Mouse (Mus musculus) frontal cortex, postnatal 10 days (tissue): ENCODE data around the gene Scn2b.

Source experiments
- DNase-seq, 2 experiments: peaks; one replicate each; pipeline ENCODE4 v3.0.0; 2022; ENCODE audit warnings: low spot score in 2 of 2, mixed read lengths in 1 of 2

Scn2b gene

GRCm38 (mm10) chr9:45119954-45120530 is 2.5 kb downstream of the Scn2b start:
- no peak for DNase-seq

- no peak for DNase-seq
Measured at GRCm38 (mm10) chr9:45120567-45120966, 3.0 kb downstream of the Scn2b start.

GRCm38 (mm10) chr9:45121001-45121400 is 3.4 kb downstream of the Scn2b start:
- DNase-seq, result no peak

GRCm38 (mm10) chr9:45121769-45122168 is 4.2 kb downstream of the Scn2b start:
- peak; percentile 56 to 77 for DNase-seq

DNA sequence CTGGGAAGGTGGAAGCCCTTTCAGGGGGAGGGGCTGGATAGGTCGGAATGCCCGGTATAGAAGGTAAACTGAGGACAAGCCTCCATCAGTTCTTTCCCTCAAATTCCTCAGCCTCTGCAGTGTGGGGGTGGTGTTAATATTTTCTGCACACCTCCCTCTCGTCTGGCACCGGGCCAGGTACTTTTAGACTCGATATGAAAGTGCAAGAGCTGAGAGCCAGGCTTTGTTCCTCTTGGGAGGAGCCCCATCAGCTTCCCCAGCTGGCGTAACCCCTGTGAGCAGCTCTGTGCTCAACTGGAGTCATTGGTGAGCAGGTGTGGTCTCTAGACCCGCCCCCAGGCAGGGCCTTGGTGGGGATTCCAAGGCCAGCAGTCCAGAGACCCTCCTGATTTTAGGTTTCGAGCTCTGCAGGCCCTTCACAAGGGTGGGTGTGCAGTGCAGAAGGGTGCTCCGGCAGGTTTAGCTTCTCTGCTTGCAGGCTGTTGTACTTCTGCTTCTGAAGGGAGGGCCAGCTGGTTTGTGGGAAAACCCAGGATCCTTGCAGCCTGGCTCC is 4.7 kb downstream of the Scn2b start:
- DNase-seq, result peak; percentile 47 to 72

DNA sequence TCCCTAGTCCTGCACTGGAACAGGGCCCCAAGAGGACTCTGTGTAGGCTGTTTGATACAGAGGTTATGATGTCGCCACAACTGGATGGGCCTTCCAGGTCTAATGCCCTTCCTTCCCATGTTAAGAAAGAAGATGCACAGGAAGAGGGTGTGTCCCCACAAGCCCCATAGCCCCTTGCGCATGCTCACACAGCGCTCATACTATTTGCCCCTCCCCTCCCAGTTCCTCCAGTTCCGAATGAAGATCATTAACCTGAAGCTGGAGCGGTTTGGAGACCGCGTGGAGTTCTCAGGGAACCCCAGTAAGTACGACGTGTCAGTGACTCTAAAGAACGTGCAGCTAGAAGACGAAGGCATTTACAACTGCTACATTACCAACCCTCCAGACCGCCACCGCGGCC is 7.6 kb downstream of the Scn2b start:
- no peak for DNase-seq

- DNase-seq, result no peak
Measured at GRCm38 (mm10) chr9:45126941-45127340, 9.4 kb downstream of the Scn2b start.

- no peak for DNase-seq
Measured at GRCm38 (mm10) chr9:45130119-45130518, 12.5 kb downstream of the Scn2b start.

- DNase-seq, result no peak
Measured at GRCm38 (mm10) chr9:45133484-45134310, 16.1 kb downstream of the Scn2b start.

GRCm38 (mm10) chr9:45136442-45137169 is 19.0 kb downstream of the Scn2b start:
- DNase-seq, result no peak

- DNase-seq, result peak in 1 of 2 experiments; percentile 24
Measured at GRCm38 (mm10) chr9:45138191-45139032, 20.8 kb downstream of the Scn2b start, which contains the start of gene Scn4b. Gene Scn4b, plus strand, starts transcription at chr9:45138395.

DNA sequence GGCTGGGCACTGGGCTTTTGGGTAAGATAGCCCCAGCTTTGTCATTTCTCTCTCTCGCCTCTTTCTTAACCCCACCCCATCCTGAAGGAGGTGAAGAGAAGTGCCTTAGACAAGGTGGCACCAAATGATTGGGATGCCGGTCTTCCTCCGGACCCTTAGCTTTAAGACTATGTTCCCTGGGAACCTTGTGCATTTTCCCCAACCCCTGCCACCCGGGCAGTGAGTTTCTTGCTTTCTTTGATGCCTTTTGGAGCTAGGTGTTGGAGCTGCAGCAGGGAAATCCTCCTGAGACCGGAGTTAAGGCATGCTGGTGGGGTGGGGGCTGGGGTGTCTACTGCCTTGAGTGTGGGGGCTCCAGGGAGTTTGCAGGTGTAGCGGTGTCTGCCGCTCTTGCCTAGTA is 21.5 kb downstream of the Scn2b start:
- DNase-seq, result no peak

DNA sequence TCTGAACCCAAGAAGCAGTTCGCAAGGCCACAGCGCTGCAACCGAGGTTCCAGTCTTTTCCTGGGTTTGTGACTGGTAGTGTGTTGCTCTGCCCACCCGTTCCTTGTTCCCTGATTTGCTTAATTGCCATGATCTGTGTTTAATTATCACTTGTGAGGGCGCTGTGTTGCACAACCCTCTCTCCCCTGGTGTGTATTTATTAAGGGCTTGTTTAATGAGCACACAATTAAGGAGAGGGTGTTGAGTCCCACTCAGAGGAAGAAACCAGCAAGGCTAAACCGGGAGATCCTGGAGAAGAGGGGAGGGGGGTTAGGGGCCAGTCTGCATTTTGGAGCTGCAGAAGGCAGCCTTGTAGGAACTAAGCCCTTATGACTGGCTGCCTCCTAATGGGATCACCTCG is 23.4 kb downstream of the Scn2b start:
- no peak for DNase-seq

GRCm38 (mm10) chr9:45142686-45143085 is 25.1 kb downstream of the Scn2b start:
- no peak for DNase-seq

DNA sequence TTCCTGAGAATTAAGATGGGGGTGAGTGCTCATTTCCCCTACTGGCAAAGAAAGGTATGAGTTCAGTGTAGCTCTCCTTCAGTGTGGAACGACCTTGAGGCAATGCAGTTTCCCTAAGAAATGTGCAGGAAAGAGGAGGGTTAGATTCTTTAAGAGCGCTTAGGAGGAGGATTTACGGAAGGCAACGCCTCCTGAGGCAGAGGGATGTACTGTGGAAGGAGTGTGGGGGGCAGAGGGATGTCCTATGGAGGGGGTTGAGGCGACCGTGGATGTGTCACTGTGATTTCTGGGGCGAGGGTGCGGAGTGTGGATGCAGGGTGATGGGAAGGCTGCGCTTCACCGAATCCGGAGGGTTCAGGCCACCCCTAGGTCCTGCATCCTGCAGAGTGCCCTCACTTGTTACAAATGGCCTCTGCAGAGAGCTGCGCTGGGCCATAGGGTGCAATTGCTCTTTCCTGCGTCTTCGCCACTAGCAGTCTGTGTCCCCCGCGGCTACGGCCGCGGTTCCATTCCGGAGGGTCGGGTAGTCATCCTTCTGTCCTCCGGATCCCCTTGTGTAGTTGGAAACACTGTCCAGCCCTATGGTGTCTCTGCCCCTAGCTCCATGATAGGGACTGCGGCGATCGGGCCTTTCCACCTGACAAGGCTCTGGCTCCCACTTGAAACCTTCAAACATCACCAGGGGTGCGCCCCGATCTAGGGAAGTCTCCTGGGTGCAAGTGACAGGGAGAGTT is 28.1 kb downstream of the Scn2b start:
- peak in 1 of 2 experiments; percentile 22 for DNase-seq

DNA sequence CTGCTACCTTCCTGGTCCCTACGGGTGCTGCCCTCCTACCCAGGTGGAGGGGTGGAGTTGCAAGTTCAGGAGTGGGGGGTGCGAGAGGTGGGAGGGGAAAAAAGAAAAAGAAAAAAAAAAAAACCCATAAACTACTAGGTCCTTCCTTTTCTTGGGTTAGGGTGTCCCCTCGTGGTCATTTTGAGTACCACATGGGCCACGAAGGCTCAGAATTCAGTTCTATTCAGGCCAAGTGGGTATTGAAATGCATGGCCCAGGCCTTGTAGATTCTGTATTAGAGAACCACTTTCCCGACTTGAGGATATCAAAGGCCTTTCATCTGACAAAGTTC is 28.6 kb downstream of the Scn2b start:
- DNase-seq, result peak; percentile 51 to 76

DNA sequence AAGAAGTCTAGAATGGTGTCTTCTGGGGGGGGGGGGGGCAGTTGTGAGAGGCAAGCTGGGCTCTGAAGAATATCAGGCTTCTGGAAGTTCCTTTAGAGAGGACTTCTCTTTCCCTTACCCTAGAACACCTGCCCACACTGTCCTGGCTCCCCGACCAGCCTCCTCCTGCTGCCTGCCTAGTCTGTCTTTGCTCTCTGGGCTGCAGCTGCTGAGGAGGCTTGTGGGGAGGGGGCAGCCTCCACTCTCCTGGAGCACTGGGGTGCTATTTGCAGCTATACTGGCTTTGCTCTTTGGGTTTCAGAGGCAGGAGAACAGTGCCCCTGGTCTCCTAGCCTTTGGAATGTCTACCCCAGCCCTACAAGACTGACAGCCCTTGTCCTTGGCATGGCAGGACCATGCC is 33.4 kb downstream of the Scn2b start:
- DNase-seq, result no peak

DNA sequence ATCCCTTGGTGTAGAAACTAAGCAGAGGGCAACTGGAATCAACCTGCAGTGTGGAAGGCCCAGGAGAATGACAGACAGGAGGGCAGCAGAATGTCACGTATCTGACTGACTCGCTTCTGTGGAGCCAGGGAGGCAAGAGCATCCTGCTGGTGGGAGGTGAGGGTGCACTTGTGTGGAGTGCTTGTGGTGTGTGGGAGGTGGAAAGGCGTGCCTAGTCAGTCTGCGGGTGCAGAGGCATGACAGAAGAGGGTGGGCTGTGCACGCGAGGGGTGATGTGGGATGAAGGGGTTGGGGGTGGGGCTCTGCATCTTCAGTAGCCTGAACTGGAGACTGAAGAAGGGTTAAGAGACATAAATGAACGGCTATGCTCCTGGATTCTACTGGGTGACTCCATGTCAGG is 35.8 kb downstream of the Scn2b start:
- DNase-seq, result no peak

DNA sequence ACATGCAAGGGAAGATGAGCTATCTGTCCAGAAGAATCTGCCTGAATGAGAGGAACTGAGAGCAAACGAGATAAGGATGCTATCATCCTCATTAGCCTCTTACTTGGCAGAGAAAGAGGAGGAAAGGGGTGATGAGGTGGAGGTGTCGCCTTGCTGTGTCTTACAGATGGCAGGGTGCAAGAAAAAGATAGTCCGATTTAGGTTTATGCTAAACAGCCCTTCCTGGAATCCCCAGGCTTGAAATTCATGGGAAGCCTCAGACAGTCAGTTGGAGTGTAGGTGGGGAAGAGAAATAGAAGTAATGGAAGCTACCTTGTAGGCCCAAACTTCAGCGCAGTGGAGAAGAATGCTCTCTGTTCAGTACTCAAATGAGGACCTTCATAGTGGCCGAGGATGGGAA is 50.3 kb downstream of the Scn2b start:
- no peak for DNase-seq

GRCm38 (mm10) chr9:45170150-45170549 is 52.6 kb downstream of the Scn2b start:
- DNase-seq, result no peak

DNA sequence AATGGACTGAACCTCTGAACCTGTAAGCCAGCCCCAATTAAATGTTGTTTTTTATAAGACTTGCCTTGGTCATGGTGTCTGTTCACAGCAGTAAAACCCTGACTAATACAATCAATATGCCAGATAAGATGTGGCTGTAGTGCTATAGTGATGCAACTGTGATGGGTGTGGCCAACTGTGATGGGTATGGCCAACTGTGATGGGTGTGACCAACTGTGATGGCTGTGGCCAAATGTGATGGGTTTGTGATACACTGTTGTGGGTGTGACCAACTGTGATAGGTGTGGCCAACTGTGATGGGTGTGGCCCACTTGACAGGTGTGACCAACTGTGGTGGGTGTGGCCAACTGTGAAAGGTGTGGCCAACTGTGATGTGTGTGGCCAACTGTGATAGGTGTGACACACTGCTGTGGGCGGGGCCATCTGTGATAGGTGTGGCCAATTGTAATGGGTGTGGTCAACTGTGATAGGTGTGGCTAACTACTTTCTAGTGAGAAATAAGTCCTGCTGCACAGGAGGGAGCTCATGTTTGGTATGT is 53.6 kb downstream of the Scn2b start:
- no peak for DNase-seq
